Mouse (Mus musculus) lung, postnatal 0 days (tissue): ENCODE measurements around the gene Smox.

Experiments
- CTCF ChIP-seq: IDR thresholded peaks from 2 replicates; pipeline ENCODE4 v1.5.1; 2016; ENCODE audit warnings: antibody characterized with exemption, mild to moderate bottlenecking
- EP300 ChIP-seq: IDR thresholded peaks from 2 replicates; pipeline ENCODE4 v1.6.1; 2016; ENCODE audit warnings: antibody characterized with exemption, mild to moderate bottlenecking, control low read depth

DNA sequence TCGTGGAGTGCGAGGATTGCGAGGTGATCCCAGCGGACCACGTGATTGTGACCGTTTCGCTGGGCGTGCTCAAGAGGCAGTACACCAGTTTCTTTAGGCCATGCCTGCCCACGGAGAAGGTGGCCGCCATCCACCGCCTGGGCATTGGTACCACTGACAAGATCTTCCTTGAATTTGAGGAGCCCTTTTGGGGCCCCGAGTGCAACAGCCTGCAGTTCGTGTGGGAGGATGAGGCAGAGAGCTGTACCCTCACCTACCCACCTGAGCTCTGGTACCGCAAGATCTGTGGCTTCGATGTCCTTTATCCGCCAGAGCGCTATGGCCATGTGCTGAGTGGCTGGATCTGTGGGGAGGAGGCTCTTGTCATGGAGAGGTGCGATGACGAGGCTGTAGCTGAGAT is 29.4 kb downstream of the Smox start:
- TF ChIP-seq CTCF (no peak), EP300 (no peak)
